Mouse (Mus musculus) thymus, adult 2 months (tissue): ENCODE data around the gene Fndc9.

ENCODE experiments used
- CTCF ChIP-seq: fragments of 200-500 bp; IDR thresholded peaks from 2 replicates; pipeline ENCODE4 v1.5.1; 2012; ENCODE audit warnings: mild to moderate bottlenecking, control low read depth, low read length, moderate library complexity, borderline replicate concordance; ENCODE audit not compliant: control insufficient read depth, poor library complexity, insufficient read depth; ENCODE audit errors: extremely low read depth
- POLR2A ChIP-seq: fragments of 200-500 bp; IDR thresholded peaks from 2 replicates; pipeline ENCODE4 v1.6.1; 2012; ENCODE audit warnings: mild to moderate bottlenecking, low read length, control low read depth, moderate library complexity; ENCODE audit not compliant: control insufficient read depth, poor library complexity, insufficient read depth; ENCODE audit errors: extremely low read depth

- TF ChIP-seq POLR2A: no peak
- no peak for TF ChIP-seq CTCF
Observed at GRCm38 (mm10) chr11:46248352-46248751, 13.0 kb downstream of the Fndc9 start.
